Mouse (Mus musculus): ENCODE results near the gene Cenpm.

- TF ChIP-seq CTCF (IDR thresholded peaks at IDR 0.05; ENCODE audit: insufficient read depth, low read length) (no peak), POLR2A (IDR thresholded peaks at IDR 0.05; ENCODE audit: borderline replicate concordance, extremely low read depth, low read depth, low read length) (no peak)
Observed at GRCm38 (mm10) chr15:82211911-82212751, 32.4 kb downstream of the Cenpm start.
